In the genomic region with DNA sequence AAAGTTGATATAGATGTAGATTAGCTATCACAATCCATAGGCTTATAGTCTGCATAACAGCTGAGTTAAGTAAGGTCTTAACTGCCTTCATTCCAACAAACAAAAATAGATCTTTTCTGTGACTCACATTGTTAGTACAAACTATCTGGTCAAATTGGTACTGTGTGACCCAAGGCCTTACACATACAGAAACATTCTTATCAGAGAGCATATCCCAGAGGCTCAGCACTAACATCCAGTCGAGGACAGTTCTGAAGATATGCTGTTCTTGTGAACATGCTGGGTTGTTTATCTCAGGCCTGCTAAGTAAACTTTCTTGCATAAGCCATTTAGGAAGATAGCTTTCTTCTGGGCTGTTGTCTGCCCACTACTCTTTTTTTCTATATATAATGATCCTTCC, we compare ENCODE assay signal across 16 mouse cellular contexts.
"Had no signal": no experiment of that assay in that cellular context is flagged by ENCODE, and none has a peak within 500 bp of the region (broad histone marks: within the 10 kb centered on the region; RNA-seq: fewer than 3 reads in every experiment).

No protein-coding gene starts in this region.

- H3K9ac ChIP-seq: neural tube, embryonic 12.5 days; neural tube, embryonic 13.5 days; neural tube, embryonic 15.5 days; stomach, embryonic 15.5 days had no signal

- H3K27me3 ChIP-seq: neural tube, embryonic 12.5 days; neural tube, embryonic 13.5 days; neural tube, embryonic 15.5 days; stomach, embryonic 15.5 days had no signal

- H3K9me3 ChIP-seq: neural tube, embryonic 12.5 days; neural tube, embryonic 13.5 days; neural tube, embryonic 15.5 days; stomach, embryonic 15.5 days had no signal

- DNase-seq: retina, postnatal 1 day; right cerebral cortex, adult 18-20 months; right cerebral cortex, postnatal 14 days; right cerebral cortex, postnatal 25 days; right cerebral cortex, postnatal 4 days; spleen, adult 18-20 months; thymus, adult 18-20 months; thymus, adult 2 months; thymus, postnatal 14 days; thymus, postnatal 25 days; thymus, postnatal 4 days had no signal

- H3K27ac ChIP-seq: neural tube, embryonic 12.5 days; neural tube, embryonic 13.5 days; neural tube, embryonic 15.5 days; stomach, embryonic 15.5 days; stomach, postnatal 0 days had no signal

- H3K4me1 ChIP-seq: neural tube, embryonic 12.5 days; neural tube, embryonic 13.5 days; neural tube, embryonic 15.5 days; stomach, embryonic 15.5 days had no signal

- H3K4me3 ChIP-seq: neural tube, embryonic 12.5 days; neural tube, embryonic 13.5 days; neural tube, embryonic 15.5 days; stomach, embryonic 15.5 days had no signal
